Mouse (Mus musculus) heart, adult 9 months (tissue): ENCODE measurements at regions not wholly inside any gene's neighbourhood (a gene's known extent, or its start where the extent isn't known, plus 50 kb on each side); places are given as distances from the start of the nearest gene placed in this dataset.
"Not testable (repeated sequence)": the region's sequence is repeated elsewhere in the genome, so short reads cannot be mapped to it uniquely, and the experiment has no call there.

Experiments used
- DNase-seq, 2 experiments: peaks; one replicate each; pipeline ENCODE4 v3.0.0; 2022; ENCODE audit warnings: low spot score in 2 of 2

GRCm38 (mm10) chr1:18058211-18058971 is 87.3 kb downstream of the Crisp4 start:
- no peak for DNase-seq

- DNase-seq = no peak
Measured at GRCm38 (mm10) chr1:18057646-18058210, 88.0 kb downstream of the Crisp4 start.

GRCm38 (mm10) chr1:18057003-18057402 is 88.7 kb downstream of the Crisp4 start:
- not testable (repeated sequence) for DNase-seq

GRCm38 (mm10) chr1:18030226-18030625 is 115.5 kb downstream of the Crisp4 start:
- no peak for DNase-seq

GRCm38 (mm10) chr1:18012941-18013340 is 132.8 kb downstream of the Crisp4 start:
- not testable (repeated sequence) for DNase-seq

GRCm38 (mm10) chr1:17980604-17981003 is 165.1 kb downstream of the Crisp4 start:
- no peak for DNase-seq

- no peak for DNase-seq
Measured at GRCm38 (mm10) chr1:17978086-17978485, 167.6 kb downstream of the Crisp4 start.

- peak in 1 of 2 experiments; percentile 0 for DNase-seq
Measured at GRCm38 (mm10) chr1:17956881-17957280, 188.8 kb downstream of the Crisp4 start.

- not testable (repeated sequence) for DNase-seq
Measured at GRCm38 (mm10) chr1:17932108-17932810, 213.4 kb downstream of the Crisp4 start.
